Mouse (Mus musculus) cerebellum, postnatal 4 days (tissue): Measurements from ENCODE around the gene Rfk.

Experiments
- DNase-seq, 2 experiments: peaks; one replicate each; pipeline ENCODE4 v3.0.0; 2022; ENCODE audit warnings: low spot score in 2 of 2, mixed read lengths in 1 of 2

Gene Rfk

DNA sequence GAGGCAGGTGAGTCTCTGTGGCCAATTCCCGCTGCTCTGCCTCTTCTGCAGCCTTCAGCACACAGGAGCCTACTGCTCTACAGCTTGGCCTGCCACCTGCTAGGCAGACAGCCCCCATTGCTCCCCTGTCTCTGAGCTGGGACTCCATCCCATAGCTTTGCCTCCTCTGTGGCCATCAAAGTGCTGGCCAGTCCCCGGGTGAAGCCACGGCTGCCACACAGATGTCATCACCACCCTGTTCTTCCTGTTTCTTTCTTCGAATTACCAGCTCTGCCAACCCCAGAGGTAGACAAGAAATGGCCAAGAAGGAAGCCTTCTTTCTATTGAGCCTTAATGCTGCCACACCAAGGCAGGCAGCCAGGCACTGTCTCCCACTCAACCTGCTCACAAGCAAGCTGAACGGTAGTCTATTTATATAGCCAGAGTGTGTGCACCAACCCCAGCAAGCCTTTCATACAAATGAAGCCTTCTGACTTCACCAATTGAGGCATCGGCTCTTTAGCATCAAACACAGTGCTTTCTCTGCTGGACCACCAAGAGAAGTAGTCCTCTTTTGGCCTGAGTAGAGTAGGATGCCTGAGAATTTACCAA lies 10.9 kb upstream of the Rfk start:
- no peak for DNase-seq

DNA sequence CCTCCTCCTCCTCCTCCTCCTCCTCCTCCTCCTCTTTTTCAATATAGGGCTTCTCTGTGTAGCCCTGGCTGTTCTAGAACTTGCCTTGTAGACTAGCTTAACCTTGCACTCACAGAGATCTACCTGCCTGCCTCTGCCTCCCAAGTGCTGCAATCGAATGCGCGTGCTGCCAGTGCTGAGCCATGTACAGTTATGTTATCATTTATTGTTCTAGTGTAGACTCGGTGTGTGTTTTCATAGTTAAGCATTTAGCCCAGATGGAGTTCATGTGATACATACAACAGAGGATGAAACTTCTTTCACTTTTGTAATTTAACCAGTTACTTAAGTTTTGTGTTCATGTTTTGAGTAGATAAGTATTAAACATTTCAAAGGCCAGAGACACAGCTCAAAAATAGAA lies 8.8 kb upstream of the Rfk start:
- no peak for DNase-seq

DNA sequence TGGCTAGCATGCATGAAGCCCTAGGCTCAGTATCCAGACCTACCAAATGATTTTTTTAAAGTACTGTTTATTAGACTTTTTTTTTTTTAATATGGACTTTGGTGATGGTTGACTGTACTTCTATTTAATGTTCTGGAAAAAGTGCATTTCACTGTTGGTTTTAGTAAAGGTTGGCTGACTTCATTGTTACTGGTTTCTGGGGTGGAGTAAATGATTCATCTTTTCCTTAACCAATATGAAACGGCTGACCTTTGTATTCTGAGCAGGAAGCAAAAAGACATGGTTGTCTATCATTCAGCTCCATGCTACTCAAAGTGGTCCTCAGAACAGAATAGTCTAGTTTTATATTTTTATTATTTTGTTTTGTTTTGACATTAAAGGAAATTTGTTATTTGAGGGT lies 8.4 kb upstream of the Rfk start:
- DNase-seq = no peak

DNA sequence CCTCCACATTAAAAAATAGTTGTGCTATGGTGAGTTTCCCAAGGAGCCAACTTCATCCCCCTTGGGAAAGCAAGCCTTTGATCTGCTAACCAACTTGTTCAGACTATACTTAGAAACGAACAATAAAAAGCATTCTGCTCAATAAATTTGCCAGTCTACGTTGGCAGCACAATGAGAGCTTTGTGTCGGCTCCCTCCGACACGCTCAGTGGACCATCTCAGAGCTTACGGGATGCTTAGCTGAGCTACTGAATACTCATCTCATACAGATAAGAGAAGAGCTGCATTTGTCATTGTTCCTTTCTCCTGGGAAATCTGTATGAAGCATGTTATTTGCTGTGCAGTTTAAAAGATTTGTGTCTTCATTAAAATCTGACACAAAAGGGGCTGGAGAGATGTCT lies 7.4 kb upstream of the Rfk start:
- DNase-seq = no peak

DNA sequence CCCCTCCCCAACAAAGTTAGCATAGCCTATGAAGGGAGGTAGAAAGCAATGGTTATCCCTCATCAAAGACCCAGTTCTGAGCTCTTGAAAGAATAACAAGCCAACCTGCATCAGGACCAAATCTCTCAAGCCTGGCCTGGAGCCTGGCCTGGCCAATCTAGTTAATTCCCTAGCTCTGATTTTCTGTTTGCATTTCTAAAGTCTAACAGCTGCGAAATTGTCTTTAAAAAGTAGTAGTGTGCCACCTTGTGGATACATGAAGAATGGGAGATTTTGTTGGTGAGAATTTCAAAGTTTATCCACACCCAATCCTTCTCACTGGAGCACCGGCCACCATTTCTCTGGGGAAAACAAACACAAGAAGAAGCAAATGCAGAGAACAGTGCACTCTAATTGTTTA lies 5.4 kb upstream of the Rfk start:
- DNase-seq = no peak

DNA sequence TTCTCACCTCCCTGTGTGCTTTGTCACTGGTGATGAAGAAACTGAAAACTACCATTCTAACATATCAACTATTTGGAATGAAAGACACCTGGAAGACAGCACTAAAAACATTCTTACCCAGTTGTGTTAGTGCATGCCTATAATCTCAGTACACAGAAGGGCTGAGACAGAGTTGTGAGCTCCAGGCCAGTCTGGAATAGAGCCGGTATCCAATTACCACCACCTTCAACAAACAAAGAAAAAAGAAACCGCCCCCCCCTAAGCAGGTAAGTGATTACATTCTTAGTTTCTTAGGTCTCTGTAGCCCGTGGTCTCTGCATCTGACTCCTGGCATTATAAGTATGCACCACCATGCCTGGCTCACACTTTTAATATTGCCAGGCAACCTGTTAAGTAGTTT lies 977 bp upstream of the Rfk start:
- DNase-seq = no peak

DNA sequence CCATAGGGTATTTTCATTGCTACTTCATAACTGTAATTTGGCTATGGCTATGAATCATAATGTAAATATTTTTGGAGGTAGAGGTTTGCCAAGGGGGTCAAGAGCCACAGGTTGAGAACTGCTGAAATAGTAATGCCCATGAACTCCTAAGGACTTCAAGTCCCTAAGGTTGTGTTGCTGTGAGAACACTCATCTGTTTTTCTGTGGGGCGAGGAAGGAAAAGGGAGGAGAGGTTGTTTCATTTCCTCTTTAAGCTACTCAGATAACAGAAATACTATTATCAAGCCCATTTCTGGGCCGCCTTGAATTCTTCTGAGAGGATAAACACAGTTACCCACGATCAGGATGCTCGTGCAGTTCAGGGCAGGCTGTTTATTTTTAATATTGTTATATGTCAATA lies 3.0 kb downstream of the Rfk start:
- no peak for DNase-seq

DNA sequence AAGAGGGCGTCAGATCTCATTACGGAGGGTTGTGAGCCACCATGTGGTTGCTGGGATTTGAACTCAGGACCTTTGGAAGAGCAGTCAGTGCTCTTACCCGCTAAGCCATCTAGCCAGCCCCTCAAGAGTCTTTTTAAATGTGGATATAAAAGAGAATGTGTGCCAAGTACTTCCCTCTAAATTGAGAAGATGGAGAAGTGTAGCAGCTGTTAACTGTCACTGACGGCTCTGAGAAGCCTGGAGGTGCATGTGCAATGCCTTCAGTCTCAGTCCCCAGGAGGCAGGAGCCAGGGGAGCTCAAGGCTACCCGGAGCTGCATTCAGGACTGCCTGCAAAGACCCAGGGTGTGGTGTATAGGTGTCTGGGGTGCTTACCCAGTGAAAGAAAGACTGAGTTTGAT lies 4.1 kb downstream of the Rfk start:
- DNase-seq = no peak

DNA sequence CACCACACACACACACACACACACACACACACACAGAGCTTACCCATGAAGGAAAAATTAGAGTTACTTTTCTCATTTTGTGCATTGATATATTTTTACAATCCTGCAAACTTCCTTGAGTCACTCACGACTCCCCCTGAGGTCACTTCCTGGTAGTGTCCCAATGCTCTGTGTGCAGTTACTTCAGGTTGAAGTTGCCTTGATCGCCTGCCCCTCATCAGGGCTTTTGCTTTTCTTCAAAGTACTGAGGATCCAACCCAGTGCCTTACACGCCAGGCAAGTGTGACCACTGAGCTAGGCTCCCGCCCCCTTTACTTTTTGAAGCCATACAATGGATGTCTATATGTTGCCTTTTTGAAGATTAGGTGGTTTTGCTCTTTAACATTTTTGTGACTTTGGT lies 6.1 kb downstream of the Rfk start:
- DNase-seq = no peak

DNA sequence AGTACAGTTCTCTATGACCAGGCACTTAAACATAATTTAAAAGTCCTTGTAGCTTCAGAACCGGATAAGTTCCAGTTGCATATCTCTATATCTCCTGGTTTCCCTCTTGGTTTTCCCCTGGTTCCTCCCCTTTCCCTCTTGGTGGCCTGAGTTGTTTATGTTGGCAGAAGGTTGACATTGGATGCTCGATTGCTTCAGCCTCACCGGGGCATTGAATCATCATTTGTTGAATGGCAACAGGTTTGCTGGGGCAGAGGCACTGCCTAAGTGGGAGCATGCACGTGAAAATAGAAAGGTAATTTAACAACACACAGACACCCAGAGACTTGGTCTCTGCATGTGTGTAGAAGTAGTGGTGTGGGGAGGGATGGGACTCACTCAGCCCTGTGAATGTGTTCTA lies 6.7 kb downstream of the Rfk start:
- DNase-seq = no peak

DNA sequence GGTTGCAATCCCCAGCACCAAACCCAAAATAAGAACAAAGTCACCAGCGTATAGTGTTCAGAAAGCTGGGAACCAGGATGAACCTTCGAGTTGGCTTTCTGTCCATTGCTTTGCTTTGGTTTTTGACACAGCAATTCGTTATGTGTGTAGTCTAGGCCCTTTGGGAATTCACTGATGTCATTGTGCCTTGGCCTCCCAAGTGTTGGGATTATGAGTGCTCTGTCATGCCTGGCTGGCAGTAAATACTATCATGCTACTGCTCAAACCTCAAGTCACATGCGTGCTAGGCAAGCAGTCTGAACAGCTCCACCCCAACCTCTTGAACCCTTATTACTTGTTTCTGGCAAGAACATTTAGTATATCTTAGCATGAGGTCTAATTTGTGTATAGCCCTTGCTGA lies 9.3 kb downstream of the Rfk start:
- DNase-seq = no peak

DNA sequence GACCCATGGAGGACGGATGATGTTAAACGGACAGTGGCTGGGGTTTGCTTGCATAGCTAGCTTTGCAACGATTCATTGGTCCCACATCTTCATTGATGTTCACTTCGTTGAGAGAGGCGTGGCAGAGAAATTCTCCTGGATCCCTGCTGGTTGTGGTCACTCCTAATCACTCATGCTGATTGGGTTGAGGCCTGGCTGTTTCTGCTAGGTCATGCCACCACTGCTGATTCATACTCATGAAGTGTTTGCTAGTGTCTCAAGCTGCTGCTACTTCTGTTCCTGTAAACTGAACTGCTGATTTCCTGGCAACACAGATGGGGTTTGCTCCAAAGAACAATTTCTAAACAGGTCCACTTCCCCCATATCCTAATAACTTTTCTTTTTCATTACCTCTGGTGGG lies 13.0 kb downstream of the Rfk start:
- DNase-seq = no peak

DNA sequence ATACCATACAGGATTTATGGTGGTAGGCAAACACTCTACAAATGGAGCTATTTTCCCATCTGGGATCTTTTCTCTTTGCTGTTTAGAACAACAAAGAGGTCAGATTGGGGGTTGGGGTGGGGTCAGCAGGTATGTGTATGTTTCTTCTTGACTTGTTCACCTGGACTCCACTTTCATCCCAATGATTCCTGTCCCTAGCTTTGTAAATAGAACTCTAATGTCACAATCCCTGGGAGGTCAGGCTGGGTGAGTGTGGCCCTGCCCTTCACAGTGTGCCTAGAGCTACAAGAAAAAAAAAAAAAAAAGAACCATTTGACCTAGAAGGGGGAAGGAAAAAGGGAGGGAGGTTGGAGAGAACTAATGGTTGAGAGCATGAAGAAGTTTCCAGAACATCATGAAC lies 14.7 kb downstream of the Rfk start:
- DNase-seq = no peak

DNA sequence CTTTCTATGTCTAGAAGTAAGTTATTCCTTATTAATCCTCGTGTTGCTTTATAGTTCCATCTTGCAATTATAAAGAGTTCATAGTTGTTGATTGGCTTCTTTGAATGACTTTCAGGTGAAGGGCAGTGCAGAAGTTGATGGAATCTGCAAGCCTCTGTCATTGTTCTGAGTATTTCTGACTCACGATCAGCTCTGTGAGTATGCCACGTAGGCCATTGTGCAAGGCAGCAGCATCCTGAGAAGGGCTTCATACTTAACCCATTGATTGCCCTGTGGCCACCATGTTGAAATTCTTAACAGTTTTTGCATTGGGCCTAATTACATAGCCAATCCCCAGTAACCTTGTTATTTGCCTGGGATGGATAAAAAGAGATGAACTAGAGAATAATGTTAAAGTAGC lies 15.5 kb downstream of the Rfk start:
- no peak for DNase-seq

DNA sequence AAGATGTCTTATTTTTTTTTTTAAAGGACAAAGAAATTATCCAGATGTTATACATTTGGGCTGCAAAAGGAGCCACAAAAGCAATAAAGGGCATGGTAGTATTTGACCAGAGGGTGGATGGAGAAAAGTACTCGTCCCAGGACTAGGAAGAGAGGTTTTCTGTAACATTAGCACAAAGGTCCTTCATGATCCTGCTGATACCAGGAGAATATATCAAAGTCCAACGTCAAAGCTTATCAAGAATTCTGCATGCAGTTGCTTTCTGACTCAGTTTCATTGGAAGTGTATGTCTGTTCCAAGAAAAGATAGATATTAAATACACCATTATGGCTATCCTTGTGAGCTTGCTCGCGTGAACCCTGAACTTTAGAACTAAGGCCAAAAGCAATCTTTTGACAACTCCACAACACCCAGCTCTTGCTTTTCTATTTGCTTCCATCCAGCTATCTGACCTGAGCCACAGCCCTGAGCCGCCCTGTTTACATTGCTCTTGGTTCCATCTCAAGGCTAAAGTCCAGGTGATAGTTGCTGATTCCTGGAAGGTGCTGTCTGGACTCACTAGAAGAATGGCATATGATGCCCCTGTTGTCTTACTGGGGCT lies 16.7 kb downstream of the Rfk start:
- no peak for DNase-seq

DNA sequence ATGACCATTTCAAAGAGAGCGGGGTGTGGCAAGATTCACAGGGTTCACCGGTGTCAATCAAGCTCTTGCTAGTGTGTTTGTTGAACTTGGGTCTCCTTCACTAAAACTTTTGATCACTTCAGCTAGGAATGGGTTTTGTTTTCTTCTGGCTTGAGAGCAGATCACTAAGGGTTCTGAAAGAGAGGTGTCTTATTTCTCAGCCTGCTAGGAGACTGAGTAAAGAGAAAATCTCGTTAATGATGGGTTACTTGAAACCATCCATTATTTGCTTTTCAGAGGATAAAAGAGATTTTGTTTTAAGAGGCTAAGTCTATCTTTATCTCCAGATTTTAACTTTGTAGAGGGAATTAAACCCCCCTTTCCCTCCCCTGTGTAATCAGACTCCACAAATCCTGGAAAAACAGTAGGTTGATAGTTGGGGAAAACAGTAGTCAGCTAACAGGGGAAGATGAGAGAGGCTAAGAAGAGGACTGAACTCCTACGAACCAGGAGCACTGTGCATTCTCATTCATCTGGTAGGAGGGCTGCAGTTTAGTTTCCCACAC lies 19.1 kb downstream of the Rfk start:
- DNase-seq = no peak

DNA sequence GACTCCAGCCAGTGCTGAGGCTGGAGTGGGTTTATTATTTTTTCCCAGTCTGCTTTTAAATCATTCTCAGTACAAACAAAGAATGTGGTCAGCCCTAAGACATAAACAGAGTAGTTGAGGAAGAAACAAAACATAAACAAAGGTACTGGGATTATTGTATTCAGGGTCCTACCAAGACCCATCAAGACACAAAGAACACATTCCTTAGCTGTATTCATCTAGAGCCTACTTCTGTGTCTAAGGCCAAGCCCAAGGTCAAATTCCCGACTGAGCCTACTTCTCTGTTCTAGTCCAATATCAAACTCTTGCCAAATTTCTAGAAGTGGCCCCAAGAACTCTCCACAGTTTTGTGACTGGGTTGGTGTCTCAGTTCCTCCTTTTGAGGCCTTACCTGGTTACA lies 24.0 kb downstream of the Rfk start:
- no peak for DNase-seq

DNA sequence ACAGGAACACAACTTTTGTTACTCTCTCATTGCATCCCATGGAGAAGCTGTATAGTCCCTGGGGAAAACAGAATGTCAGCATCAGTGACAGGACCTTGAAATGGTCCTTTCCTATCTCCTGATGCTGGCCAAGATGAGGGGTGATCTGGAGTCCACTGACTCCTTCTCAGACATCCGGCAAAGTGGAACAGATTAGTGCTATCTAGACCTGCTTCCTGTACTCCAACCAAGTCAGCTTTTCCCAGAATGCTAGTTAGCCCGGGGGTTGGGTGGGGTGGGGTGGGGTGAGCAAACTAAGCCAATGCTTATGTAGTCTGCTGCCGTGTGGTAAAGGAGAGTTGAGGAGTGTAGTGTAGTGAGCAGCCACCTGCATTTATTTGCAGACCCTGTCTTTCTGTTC lies 29.5 kb downstream of the Rfk start:
- no peak for DNase-seq

DNA sequence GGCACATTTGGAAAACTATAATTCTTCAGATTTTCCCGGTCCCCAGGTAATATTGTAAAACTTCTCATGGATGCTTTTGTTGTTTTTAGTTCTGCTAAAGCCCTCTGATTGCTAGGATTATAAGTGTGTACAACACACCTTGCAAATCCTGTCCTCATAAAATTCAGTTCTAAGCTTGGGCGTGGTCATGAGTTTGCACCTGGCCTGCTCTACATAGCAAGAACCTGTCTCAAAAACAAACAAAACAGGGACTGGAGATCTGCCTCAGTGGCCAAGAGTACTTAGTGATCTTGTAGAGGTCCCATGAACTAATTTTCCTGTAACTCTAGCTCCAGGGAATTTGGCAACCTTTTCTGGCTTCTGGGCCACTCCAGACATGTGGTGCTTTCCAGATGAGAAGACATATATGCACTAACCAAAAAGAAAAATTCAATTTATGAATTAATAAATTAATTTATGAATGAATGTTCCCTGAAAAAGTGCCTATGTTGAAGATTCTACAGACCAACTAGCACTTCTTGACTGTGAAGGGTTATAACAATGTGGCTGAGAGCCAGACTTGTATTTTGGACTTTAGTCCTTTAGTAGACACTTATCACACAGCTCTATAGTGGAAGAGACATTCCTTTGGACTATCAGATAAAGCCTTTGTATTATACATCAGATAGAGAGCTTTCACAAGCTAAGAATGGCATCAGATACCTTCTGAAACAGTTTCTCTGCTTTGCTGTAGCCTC lies 34.1 kb downstream of the Rfk start:
- no peak for DNase-seq

DNA sequence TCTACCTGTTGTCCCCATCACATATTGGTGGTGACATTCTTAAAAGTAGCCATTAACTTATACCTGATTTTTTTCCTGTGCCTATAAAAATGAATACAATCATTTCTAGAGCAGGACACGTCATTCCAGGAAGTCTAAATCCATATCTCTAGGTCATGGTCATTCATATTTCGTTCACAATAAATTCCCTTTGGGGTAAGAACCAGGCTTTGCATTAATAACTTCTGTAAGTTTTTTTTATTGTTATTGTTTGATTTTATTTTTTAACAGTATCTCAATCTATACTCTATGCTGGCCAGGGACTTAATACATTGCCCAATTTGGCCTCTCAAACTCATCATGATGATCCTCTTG lies 34.7 kb downstream of the Rfk start:
- DNase-seq = no peak

DNA sequence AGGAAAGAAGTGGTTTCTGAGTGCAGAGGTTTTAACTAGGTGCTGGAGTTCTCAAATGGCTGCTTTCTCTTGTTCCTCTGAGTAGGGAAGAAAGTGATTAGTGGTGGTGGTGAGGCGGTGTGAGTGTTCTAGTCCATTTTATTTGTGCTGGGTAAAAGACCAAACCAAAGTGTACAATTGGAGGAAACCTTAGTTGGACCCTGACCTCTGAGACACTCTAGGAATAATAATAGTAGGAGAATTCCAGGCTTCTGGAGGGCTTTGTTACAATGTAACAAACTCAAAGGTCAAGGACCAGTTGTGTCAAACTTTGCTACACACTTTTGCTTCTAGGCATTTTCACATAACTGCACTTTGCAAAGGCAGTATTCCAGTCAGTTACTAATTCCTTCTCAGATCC lies 42.8 kb downstream of the Rfk start:
- DNase-seq = no peak

DNA sequence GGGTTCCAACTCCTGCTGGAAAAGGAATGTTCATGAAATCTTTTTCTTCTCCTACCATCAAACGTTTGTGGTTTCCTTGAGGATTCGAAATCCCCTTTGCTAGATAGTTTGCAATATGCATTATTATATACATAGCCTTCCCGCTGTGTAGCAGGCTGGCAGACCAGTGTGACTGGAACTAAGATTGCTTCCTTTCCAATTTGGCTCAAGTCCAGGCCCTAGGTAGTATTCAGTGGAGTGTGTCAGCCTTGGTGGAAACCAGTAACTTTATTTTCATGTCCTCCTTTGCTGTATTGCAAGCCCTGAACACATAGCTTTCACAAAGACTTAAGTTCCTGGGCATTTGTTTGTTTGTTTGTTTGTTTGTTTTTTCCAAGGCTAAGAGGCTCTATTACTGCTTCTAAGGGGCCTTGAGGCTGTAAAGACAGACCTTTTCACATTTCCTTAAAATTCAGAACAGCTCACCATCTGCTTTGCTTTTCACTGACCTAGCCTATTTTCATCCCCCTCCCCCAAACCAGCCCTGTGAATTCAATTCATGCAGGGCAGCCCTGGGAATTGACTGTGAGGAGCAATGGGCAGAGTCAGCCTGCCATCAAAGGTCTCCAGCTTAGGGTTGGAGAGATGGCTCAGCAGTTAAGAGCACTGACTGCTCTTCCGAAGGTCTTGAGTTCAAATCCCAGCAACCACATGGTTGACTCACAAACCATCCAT lies 45.8 kb downstream of the Rfk start:
- no peak for DNase-seq

DNA sequence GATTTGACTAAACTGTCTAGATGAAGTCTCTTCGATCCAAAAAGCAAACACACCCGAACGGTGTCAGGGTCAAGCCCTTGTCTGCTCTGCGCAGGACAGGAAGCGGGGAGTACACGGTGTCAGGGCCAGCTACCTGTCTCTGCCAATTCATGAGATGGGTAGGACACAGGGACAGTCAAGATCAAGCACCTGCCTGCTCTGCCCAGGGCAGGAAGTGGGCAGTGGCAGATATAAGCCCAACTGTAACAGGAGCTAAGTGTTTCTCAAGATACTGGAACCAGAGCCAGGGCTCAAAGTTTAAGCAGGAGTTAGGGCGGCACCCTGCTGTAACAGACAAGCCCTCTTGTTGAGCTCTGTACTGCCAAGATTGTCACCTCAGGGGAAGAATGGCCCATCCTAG lies 49.7 kb downstream of the Rfk start:
- DNase-seq = no peak
